Mouse (Mus musculus) hindbrain, embryonic 12.5 days (tissue): ENCODE results near the gene Rab25. TPM values are rescaled to one million over a fixed set of nuclear protein-coding genes. Genes with fewer than 3 reads are reported as not detected.

ENCODE experiments used
- ATAC-seq: fragments of 200-750 bp; cut with Nextera tagmentation; 2 replicates; pipeline ENCODE4 v1.8.0; 2017; ENCODE audit warnings: moderate TSS enrichment; ENCODE audit not compliant: low FRiP score
- H3K27ac ChIP-seq: fragments of 300-500 bp; sonication (generic); 2 replicates; pipeline ENCODE4 v1.5.1; 2016; ENCODE audit warnings: mild to moderate bottlenecking
- H3K27me3 ChIP-seq: fragments of 300-500 bp; sonication (generic); 2 replicates; pipeline ENCODE4 v1.6.1; 2016; ENCODE audit warnings: mild to moderate bottlenecking
- H3K36me3 ChIP-seq: fragments of 300-500 bp; sonication (generic); 2 replicates; pipeline ENCODE4 v1.6.1; 2016; ENCODE audit warnings: mild to moderate bottlenecking
- H3K4me1 ChIP-seq: fragments of 300-500 bp; sonication (generic); 2 replicates; pipeline ENCODE4 v1.6.1; 2016
- H3K4me2 ChIP-seq: fragments of 300-500 bp; sonication (generic); replicated peaks from 2 replicates; pipeline ENCODE4 v1.6.1; 2016; ENCODE audit warnings: mild to moderate bottlenecking
- H3K4me3 ChIP-seq: fragments of 300-500 bp; sonication (generic); 2 replicates; pipeline ENCODE4 v1.5.1; 2016; ENCODE audit warnings: mild to moderate bottlenecking
- H3K9ac ChIP-seq: fragments of 300-500 bp; sonication (generic); 2 replicates; pipeline ENCODE4 v1.6.1; 2016; ENCODE audit warnings: mild to moderate bottlenecking, moderate library complexity
- H3K9me3 ChIP-seq: fragments of 300-500 bp; sonication (generic); replicated peaks from 2 replicates; pipeline ENCODE4 v1.6.1; 2016; ENCODE audit warnings: mild to moderate bottlenecking
- WGBS: fragments of 180-500 bp; shearing (Covaris S2); methylation state at CpG from one replicate; pipeline ENCODE4 v1.1.7; 2016; 5-methylcytosine and 5-hydroxymethylcytosine counted together
- polyA plus RNA-seq: library from polyadenylated mRNA; unstranded; fragments of >200 nt; fragmentation: Nextera tagmentation; extraction: Ambion mirVana; gene quantifications from 2 replicates; pipeline ENCODE4 v1.2.1, GENCODE M21; 2016

The Rab25 gene
- polyA plus RNA-seq, 1 experiment from 2014 or later = 2.4 TPM

DNA sequence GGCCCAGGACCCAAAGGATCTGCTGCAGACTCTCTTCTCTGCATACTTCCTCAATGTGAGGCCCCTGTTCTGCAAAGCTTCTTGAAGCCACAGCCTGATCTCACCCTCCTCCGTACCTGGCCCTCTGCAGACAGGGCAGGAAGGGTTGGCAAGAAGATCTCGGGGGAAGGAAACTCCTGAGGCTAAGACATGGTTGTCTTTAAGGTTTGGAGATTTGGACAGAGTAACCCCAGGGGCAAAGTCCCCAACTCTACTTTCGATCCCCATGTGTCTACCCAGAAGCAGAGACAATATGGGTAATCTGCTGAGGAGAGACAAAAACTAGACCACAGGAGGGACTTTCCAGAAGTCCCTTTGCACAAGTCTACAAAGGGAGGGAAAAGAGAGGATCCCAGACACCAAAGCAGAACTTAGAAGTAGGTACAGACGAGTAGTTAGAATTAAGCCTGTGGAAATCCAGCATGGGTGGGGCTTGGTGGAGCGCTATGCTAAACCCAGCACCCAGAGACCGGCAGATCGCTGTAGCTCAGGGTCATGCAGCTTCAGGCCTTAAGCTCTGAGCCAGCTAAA is 34.5 kb downstream of the Rab25 start:
- ATAC-seq = no peak
- H3K4me3 ChIP-seq = no peak overlapping the region
- no peaks in the 10 kb centered on the region for H3K9me3 ChIP-seq
- H3K4me1 ChIP-seq = peaks cover 44% of the 10 kb centered on the region
- H3K27me3 ChIP-seq = no peaks in the 10 kb centered on the region
- WGBS = 80% methylated on average over 7 of the region's 7 CpGs
- H3K36me3 ChIP-seq = no peaks in the 10 kb centered on the region
- no peak overlapping the region for H3K4me2 ChIP-seq
- no peak overlapping the region for H3K9ac ChIP-seq
- no peak overlapping the region for H3K27ac ChIP-seq

DNA sequence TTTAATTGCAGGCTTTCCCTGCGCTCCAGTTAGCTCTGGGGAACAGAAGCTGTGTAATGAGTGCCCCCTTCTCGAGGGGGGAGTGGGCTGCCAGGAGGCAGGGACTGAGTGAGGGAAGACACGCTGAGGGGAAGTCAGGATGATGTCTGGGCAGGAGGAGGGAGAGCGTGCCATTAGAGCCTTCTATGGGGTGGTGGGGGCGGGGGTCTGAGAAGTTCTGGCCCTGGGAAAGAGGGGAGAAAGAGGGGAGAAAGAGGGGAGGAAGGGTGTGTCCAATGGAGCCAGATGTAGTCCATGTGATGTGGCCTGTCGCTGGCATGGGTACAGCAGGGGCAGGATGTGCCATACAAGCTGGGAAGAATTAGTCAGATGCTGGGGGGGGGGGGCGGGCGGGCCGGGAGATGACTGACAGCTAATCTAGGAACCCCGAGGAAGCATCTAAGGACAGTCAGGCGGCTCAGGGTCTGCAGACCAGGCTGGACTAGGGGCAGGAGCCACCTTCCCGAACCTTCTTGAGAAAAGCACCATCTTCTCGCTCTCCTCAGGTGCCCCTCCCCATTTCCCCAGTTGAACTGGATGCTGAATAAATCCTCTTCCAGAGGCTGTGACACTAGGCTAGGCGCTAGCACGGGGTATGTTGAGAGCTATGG is 35.1 kb downstream of the Rab25 start:
- Histone ChIP-seq H3K27ac (peak overlapping the region; percentile 53; the same call in 1 of the 2 replicates), H3K4me3 (no peak overlapping the region), H3K9ac (peak overlapping the region; percentile 35; the same call in 1 of the 2 replicates), H3K4me2 (no peak overlapping the region), H3K4me1 (peaks cover 44% of the 10 kb centered on the region), H3K36me3 (no peaks in the 10 kb centered on the region), H3K27me3 (no peaks in the 10 kb centered on the region), H3K9me3 (no peaks in the 10 kb centered on the region)
- ATAC-seq = no peak
- 42% methylated on average over 14 of the region's 15 CpGs for WGBS

DNA sequence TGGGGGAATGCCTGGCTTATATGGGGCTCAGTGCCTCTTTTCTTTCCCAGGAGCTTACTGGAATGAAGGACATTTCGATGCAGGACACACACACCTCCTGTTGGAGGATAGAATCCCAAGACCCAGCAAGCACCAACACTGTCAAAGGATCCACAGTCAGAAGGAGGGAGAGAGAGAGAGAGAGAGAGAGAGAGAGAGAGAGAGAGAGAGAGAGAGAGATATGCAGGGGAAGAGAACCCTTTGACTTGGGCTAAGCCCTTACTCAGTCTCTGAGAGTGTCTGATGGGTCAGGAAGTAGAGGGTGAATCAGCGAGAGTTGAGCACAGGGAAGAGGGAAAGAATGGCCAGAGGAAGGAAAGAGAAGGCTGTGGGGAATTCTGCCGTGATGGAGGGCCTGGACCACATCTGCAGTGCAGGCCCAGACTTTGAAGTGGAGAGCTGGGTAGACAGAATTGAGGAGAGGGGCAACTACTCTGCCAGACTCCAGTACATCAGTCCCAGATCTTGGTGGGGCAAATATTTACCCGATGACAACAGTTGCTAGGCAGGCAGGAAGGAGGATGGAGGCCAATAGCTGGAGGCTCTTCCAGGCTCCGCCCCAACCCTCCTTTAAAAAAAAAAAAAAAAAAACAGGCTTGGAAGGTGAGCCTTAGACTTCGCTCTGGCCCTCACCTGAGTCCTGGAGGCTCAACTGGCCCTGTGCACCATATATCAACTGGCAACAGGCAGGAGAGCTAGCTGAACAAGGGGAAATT is 35.8 kb downstream of the Rab25 start:
- H3K4me3 ChIP-seq = no peak overlapping the region
- H3K9me3 ChIP-seq = no peaks in the 10 kb centered on the region
- ATAC-seq = no peak
- H3K27me3 ChIP-seq = no peaks in the 10 kb centered on the region
- no peak overlapping the region for H3K4me2 ChIP-seq
- H3K9ac ChIP-seq = 0 out of 2 replicates have a peak overlapping the region, but pooled peaks have one; percentile 35
- H3K36me3 ChIP-seq = no peaks in the 10 kb centered on the region
- peaks cover 44% of the 10 kb centered on the region for H3K4me1 ChIP-seq
- WGBS = 35% methylated on average over 6 of the region's 6 CpGs
- peak overlapping the region; percentile 53 for H3K27ac ChIP-seq

DNA sequence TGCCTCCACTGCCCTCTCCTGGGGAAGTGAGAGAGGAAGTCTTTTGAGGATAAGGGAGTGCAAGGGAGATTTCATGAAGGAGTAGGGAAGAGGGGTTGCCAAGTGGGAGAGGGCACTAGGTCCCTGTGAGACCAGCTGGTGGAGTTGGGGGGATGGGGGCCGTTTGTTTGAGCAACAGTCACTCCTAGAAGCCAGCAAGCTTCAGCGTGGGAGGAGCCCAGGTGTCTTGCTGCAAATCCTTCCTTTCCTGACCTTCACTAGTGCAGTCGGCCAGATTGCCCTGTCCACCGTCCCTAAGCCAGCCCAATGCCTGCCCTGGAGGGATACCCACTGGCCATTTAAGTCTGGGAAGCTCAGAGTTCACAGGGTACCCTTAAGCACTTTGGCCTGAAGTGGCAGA is 36.5 kb downstream of the Rab25 start:
- H3K27me3 ChIP-seq = no peaks in the 10 kb centered on the region
- H3K9me3 ChIP-seq = no peaks in the 10 kb centered on the region
- no peaks in the 10 kb centered on the region for H3K36me3 ChIP-seq
- peaks cover 44% of the 10 kb centered on the region for H3K4me1 ChIP-seq
- no peak overlapping the region for H3K27ac ChIP-seq
- H3K4me2 ChIP-seq = no peak overlapping the region
- H3K9ac ChIP-seq = no peak overlapping the region
- ATAC-seq = no peak
- H3K4me3 ChIP-seq = no peak overlapping the region
- 62% methylated on average over 4 of the region's 4 CpGs for WGBS

DNA sequence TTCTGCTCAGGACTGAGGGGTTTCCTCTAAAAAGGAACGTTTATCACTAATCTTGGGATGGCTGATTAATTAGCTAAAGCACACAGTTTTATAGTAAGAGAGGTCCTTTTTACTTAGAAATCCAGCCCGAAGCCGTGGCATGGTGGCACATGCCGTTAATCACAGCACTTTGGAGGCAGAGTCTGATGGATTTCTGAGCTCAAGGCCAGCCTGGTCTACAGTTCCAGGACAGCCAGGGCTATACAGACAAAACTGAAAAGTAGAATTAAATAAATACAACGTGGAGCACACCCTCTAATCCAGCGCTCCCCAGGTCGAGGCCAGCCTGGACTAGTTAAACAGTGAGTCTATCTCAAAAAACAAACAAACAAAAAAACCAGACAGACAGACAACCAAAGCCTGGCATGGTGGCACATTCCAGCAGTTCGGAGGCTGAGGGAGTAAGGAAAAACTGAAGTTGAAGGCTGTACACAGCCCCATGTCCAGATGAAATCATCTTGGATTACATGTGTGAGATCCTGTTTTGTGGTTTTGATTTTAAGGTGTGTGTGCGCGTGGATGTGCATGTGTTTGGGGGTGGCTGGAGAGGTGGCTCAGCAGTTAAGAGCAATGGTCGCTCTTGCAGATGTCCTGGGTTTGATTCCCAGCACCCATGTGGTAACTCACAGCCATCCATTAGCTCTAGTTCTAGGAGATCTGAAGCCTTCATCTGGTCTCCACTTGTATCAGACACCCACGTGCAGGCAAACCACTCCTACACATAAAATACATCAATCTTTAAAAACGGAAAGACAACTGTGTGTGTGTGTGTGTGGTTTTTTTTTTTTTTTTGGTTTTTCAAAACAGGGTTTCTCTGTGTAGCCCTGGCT is 37.4 kb downstream of the Rab25 start:
- Histone ChIP-seq H3K4me3 (peak overlapping the region; percentile 31), H3K36me3 (no peaks in the 10 kb centered on the region), H3K9ac (peak overlapping the region; percentile 59), H3K27ac (peak overlapping the region; percentile 91), H3K27me3 (no peaks in the 10 kb centered on the region), H3K9me3 (no peaks in the 10 kb centered on the region), H3K4me1 (peaks cover 44% of the 10 kb centered on the region), H3K4me2 (peak overlapping the region; percentile 56)
- ATAC-seq = no peak
- WGBS = 56% methylated on average over 13 of the region's 13 CpGs

DNA sequence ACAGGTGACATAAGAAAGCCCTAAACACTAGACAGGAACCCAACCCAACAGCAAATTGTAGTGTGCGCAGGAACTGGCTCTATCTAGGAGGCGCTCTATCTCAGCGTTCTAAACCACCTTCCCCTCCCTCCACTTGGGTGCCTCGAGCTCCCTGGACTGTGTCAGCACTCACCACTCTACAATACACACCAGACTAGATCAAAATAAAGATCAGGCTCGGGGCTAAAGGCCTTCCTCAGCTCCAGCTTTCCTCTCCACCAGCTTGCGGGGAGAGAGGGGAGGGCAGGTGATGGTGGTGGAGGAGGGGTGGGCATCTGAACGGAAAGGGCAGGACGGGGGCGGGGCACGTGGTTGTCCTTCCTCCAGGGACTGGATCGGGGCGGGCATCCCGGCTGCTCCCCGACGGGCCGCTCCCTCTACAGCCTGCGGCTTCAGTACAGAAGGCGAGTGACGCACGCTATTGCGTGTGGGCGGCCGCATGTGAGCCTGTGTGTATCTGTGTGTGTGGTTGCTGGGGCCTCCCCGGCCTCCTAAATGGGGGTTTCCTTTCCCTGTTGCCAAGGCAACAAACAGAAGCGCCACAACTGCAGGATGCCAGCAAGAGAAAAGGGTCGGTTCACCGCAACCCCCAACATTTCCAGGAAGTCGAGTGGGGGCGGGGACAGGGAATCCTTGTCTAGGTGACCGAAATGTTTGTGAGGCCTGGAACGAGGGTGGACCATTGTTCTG is 38.2 kb downstream of the Rab25 start, which contains the start of gene Lmna:
TSS of gene Lmna (minus strand) at position 265 of the 729 bp plus-strand sequence.
- Histone ChIP-seq H3K36me3 (no peaks in the 10 kb centered on the region), H3K9ac (peak within 1 kb of the TSS; percentile 59), H3K27ac (peak within 1 kb of the TSS; percentile 91), H3K4me2 (peak within 1 kb of the TSS; percentile 56), H3K4me1 (peaks cover 48% of the 10 kb centered on the region), H3K4me3 (peak within 1 kb of the TSS; percentile 31), H3K27me3 (no peaks in the 10 kb centered on the region; the same call in 1 of the 2 replicates), H3K9me3 (no peaks in the 10 kb centered on the region)
- peak; percentile 96 for ATAC-seq
- WGBS = under 1% methylated on average over 31 of the region's 31 CpGs

DNA sequence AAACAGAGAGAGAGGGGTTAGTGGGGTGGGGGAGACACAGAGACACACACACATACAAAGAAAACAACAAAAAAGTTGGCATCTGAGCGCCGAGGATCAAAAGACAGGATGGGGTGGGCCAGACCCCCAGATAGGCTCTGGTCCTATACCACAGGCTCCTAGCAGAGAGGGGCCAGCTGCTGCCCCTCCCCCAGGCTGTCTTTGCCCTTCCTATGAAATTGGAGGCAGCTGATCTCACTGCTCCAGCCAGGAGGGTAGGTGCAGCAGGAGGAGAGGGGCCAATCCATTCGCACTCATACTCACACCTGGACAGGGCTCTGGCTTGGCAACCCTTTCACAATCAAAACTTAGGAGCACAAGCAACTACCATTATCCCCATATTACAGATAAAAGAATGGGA is 38.9 kb downstream of the Rab25 start:
- Histone ChIP-seq H3K4me3 (peak overlapping the region; percentile 31), H3K9me3 (no peaks in the 10 kb centered on the region), H3K27me3 (peaks cover 2% of the 10 kb centered on the region), H3K9ac (peak overlapping the region; percentile 59), H3K4me2 (peak overlapping the region; percentile 56), H3K4me1 (peaks cover 47% of the 10 kb centered on the region), H3K27ac (peak overlapping the region; percentile 91), H3K36me3 (no peaks in the 10 kb centered on the region)
- peak; percentile 33 for ATAC-seq
- WGBS = 73% methylated on average over 3 of the region's 3 CpGs

DNA sequence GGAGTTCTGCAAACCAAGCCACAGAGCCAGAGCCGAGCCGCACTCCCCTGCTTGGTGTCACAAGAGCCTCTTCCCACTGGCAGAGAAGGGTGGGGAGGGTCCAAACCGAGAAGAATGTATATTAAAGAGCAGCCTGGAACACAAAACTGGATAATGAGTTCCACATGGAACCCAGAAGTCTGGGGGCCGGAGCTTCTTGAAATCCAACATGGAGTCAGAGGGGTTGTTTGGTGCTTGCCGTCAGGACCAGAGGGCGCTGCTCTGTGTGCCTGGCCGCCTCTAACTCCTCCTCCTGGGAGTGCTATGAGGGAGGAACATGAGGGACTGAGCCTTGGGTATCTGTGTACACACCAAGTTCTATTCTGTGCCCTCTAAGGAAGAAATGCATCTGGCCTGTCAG is 42.3 kb downstream of the Rab25 start:
- Histone ChIP-seq H3K27ac (peak overlapping the region; percentile 2; the same call in 1 of the 2 replicates), H3K4me1 (peaks cover 43% of the 10 kb centered on the region), H3K36me3 (no peaks in the 10 kb centered on the region), H3K27me3 (peaks cover 31% of the 10 kb centered on the region), H3K4me2 (no peak overlapping the region), H3K9me3 (no peaks in the 10 kb centered on the region), H3K9ac (no peak overlapping the region), H3K4me3 (no peak overlapping the region)
- 48% methylated on average over 7 of the region's 7 CpGs for WGBS
- no peak for ATAC-seq

DNA sequence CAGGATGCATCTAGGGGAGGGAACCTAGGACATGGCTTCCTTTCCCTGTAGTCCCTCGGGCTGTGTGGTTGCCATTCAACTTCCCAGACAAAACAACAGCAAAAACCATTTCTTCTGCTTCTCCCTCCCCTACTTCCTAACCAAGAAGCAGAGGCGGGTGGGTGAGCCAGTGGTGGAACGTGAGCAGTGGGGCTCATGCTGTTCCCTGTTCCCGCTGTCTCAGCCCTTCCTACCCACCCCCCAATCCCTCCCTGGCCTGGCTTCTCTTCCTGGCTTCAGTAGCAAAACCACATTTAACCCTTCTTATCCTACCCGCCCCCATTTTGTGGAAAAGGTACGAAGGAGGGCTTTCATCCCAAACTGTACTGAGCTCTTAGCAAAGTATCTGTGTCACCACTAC is 43.0 kb downstream of the Rab25 start:
- peaks cover 37% of the 10 kb centered on the region for H3K4me1 ChIP-seq
- 72% methylated on average over 6 of the region's 6 CpGs for WGBS
- no peak for ATAC-seq
- H3K27me3 ChIP-seq = peaks cover 35% of the 10 kb centered on the region
- no peaks in the 10 kb centered on the region for H3K9me3 ChIP-seq
- H3K4me2 ChIP-seq = 0 out of 2 replicates have a peak overlapping the region, but pooled peaks have one; percentile 4
- H3K9ac ChIP-seq = no peak overlapping the region
- no peaks in the 10 kb centered on the region for H3K36me3 ChIP-seq
- H3K27ac ChIP-seq = no peak overlapping the region
- H3K4me3 ChIP-seq = no peak overlapping the region

DNA sequence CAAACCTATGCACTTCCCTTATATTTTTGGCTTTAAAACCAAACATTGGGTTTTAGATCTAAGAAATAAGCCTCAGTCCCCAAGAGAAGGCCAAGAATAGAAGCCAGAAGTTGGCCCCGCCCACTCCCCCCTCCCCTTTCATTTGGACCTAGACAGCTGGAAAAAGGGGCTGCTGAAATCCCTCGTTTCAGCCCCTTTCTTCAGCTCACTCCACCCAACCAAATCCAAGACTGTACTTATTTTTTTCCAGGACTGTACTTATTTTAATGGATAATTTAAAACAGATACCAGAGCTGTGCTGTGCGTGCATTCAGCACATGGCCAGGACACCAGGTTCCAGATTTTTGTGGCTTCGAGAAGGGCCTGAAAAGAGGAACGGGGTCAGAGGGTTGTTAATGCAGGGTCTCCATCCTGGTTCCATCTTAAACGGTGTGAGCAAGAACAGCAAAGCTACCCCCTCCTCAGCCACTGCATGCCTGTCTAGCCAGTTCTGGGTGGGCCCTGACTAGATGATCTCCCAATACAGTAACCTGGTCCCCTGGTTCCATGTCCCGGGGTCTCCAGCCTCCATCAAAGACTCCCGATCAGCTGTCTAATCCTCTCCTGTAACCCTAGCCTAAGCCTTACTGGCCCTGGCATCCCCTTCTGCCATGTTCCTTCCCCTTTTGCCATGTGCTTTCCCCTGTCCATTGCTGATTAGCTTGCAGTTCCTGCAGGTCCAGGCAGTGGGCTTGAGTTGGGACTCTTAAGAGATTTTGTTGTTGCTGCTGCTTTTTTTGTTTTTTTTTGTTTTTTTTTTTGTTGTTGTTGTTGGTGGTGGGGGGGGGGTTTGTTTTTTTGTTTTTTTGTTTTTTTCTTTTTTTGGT is 44.0 kb downstream of the Rab25 start:
- no peak overlapping the region for H3K4me3 ChIP-seq
- 0 out of 2 replicates have a peak overlapping the region, but pooled peaks have one; percentile 17 for H3K27ac ChIP-seq
- no peak overlapping the region for H3K9ac ChIP-seq
- WGBS = 45% methylated on average over 8 of the region's 8 CpGs
- no peak overlapping the region for H3K4me2 ChIP-seq
- H3K27me3 ChIP-seq = peaks cover 36% of the 10 kb centered on the region
- no peaks in the 10 kb centered on the region for H3K36me3 ChIP-seq
- no peak for ATAC-seq
- H3K4me1 ChIP-seq = peaks cover 28% of the 10 kb centered on the region
- H3K9me3 ChIP-seq = no peaks in the 10 kb centered on the region
